Mouse (Mus musculus): ENCODE results near the gene Selenov. TPM values are rescaled to one million over a fixed set of nuclear protein-coding genes. Genes with fewer than 3 reads are reported as not detected.
A peak's percentile ranks its signal among the peaks of the same experiment; 100 is the strongest.

Selenov gene
- polyA plus RNA-seq, 1 experiment from 2014 or later, result 0.22 TPM

DNA sequence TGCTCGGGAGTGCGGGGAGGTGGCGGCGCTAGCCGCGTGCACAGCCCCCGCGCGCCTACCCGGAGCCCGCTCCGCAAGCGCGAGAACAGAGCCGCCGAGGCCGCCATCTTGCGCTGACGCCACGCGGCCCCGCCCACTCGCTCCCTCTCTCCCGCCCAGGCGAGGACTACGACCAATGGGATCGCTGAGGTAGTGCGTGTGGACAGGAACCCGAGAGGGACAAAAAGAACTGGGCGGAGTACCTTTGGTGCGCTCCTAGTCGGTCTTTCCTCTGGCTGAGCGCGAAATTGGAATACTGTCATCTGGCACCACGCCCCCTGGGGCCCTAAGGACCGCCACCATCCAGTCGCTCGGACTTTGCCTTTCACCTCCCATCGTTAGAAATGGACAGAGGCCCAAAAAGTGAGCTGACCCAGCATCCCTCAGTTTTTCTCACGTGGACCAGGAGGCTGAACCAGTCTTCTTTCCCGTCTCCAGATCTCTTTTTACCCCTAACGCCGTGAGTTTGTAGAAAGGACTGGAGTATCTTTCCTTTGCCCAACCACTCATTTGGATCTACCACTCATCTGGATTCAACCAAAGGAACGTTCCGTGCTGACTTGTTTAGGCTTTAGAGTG is 21.0 kb upstream of the Selenov start, which contains the start of gene Timm50:
TSS of gene Timm50 (minus strand) at position 147 of the 618 bp plus-strand sequence.
- H3K27me3 ChIP-seq (ENCODE audit: control insufficient read depth, insufficient read depth, low read length), result no peaks in the 10 kb centered on the region
- peak; percentile 31; the same call in 1 of the 2 replicates for TF ChIP-seq CTCF (IDR thresholded peaks at IDR 0.05; ENCODE audit: low read depth)
- TF ChIP-seq EP300 (optimal IDR thresholded peaks at IDR 0.05), result no peak
- H3K36me3 ChIP-seq (ENCODE audit: control insufficient read depth, insufficient read depth, low read length), result peaks cover 29% of the 10 kb centered on the region
- under 1% methylated on average over 41 of the region's 45 CpGs for WGBS
- peak within 1 kb of the TSS; percentile 97 for H3K4me2 ChIP-seq (replicated peaks; ENCODE audit: low read depth)
- ATAC-seq (ENCODE audit: low FRiP score, low TSS enrichment) (peak; percentile 97), DNase-seq (ENCODE audit: low spot score) (peak; percentile 97)
- H3K4me1 ChIP-seq (replicated peaks; ENCODE audit: control insufficient read depth, insufficient read depth), result no peaks in the 10 kb centered on the region
- no peaks in the 10 kb centered on the region for H3K9me3 ChIP-seq (ENCODE audit: control insufficient read depth, low read length)
- H3K27ac ChIP-seq (replicated peaks), result peak within 1 kb of the TSS; percentile 65
- peak within 1 kb of the TSS; percentile 90 for H3K4me3 ChIP-seq (ENCODE audit: low read depth, low read length)
- H3K9ac ChIP-seq (ENCODE audit: low read length), result peak within 1 kb of the TSS; percentile 87

DNA sequence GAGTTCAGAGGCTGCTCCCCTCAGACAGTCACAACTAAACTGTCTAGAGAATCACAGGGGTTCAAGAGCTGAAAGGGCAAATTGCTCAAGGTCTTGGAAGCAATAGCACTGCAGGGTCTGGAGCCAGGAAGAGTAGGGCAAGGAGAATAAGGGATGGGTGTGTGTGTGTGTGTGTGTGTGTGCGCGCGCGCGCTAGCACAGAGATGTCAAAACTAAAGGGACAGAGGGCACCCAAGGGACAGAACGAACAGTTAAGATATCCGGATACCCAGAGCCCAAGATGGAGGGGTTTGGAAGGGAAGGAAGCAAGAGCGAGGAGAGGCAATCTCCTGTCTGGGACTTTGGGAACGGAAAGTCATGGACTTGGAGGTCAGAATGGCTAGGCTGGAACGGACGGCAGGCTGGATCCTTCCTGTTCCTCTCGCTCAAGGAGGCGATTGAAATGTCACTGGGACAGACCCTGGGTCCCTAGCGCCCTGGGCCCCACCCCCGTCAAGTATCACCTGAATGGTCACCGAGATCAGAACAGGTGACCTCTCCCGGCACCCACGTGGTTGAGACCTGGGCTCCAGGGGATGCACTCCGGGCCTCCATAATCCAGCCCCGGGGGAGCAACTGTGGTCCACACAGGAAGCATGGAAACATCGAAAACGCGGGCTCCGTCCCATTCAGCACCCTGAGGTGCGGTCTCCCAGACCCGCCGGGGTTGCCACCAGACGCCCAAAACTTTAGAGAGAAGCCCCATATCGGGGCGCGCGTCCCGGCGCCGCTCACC is 20.4 kb upstream of the Selenov start:
- peak; percentile 69 for ATAC-seq (ENCODE audit: low FRiP score, low TSS enrichment)
- peak overlapping the region; percentile 97 for H3K4me2 ChIP-seq (replicated peaks; ENCODE audit: low read depth)
- 5% methylated on average over 34 of the region's 35 CpGs for WGBS
- H3K9me3 ChIP-seq (ENCODE audit: control insufficient read depth, low read length), result no peaks in the 10 kb centered on the region
- DNase-seq (ENCODE audit: low spot score), result no peak
- no peak for TF ChIP-seq EP300 (optimal IDR thresholded peaks at IDR 0.05)
- no peak for TF ChIP-seq CTCF (IDR thresholded peaks at IDR 0.05; ENCODE audit: low read depth)
- H3K4me1 ChIP-seq (replicated peaks; ENCODE audit: control insufficient read depth, insufficient read depth), result no peaks in the 10 kb centered on the region
- peaks cover 28% of the 10 kb centered on the region for H3K36me3 ChIP-seq (ENCODE audit: control insufficient read depth, insufficient read depth, low read length)
- H3K27ac ChIP-seq (replicated peaks), result peak overlapping the region; percentile 65
- H3K4me3 ChIP-seq (ENCODE audit: low read depth, low read length), result peak overlapping the region; percentile 90
- H3K27me3 ChIP-seq (ENCODE audit: control insufficient read depth, insufficient read depth, low read length), result no peaks in the 10 kb centered on the region
- peak overlapping the region; percentile 87 for H3K9ac ChIP-seq (ENCODE audit: low read length)

DNA sequence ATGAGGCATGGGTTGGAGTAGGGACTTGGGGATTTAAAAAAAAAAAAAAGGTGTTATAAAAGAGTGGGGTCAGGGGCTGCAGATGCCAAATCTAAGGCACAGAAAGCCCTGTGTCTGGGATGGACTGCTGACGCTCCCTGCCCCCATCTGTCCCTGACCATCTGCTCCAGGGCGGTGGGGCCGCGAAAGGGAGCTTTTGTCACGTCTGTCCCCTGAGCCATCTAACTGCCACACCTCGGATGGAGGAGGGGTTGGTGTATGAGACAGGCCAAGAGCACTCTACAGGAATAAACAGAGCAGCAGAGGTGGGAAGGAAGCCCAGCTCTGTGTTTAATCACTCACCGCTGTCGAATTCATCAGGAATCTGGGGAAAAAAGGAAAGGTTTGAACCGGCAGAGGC is 18.8 kb upstream of the Selenov start:
- 54% methylated on average over 9 of the region's 9 CpGs for WGBS
- no peak for TF ChIP-seq CTCF (IDR thresholded peaks at IDR 0.05; ENCODE audit: low read depth)
- ATAC-seq (ENCODE audit: low FRiP score, low TSS enrichment), result no peak

DNA sequence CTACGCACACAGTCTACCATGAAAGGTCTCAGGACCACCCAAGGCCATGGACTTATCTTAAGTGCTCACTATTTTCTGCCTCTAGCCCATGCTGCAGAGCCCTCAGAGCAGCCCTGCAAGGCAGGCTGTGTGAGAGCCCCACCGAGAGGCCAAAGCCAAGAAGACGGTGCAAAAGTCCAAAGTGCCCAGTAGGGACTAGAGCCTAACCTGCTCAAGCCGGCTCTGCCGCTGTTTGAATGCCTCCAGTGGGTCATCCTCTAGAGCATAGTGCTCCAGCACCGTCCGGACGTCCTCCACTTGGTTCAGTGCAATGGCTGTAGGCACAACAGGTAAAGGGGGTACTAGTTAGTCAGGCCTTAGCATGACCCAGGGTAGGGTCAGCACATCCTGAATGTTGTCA is 15.2 kb upstream of the Selenov start:
- Histone ChIP-seq H3K36me3 (ENCODE audit: control insufficient read depth, insufficient read depth, low read length) (peaks cover 27% of the 10 kb centered on the region), H3K27me3 (ENCODE audit: control insufficient read depth, insufficient read depth, low read length) (peaks cover 7% of the 10 kb centered on the region; the same call in 1 of the 2 replicates), H3K4me3 (ENCODE audit: low read depth, low read length) (no peak overlapping the region), H3K27ac (replicated peaks) (no peak overlapping the region), H3K9me3 (ENCODE audit: control insufficient read depth, low read length) (no peaks in the 10 kb centered on the region), H3K9ac (ENCODE audit: low read length) (no peak overlapping the region), H3K4me2 (replicated peaks; ENCODE audit: low read depth) (no peak overlapping the region), H3K4me1 (replicated peaks; ENCODE audit: control insufficient read depth, insufficient read depth) (no peaks in the 10 kb centered on the region)
- DNase-seq (ENCODE audit: low spot score) (no peak), ATAC-seq (ENCODE audit: low FRiP score, low TSS enrichment) (no peak)
- no peak for TF ChIP-seq CTCF (IDR thresholded peaks at IDR 0.05; ENCODE audit: low read depth)
- no peak for TF ChIP-seq EP300 (optimal IDR thresholded peaks at IDR 0.05)
- 94% methylated on average over 8 of the region's 8 CpGs for WGBS

More for the DNA sequence above, 18.8 kb upstream of the Selenov start:
- Histone ChIP-seq H3K9ac (ENCODE audit: low read length) (0 out of 2 replicates have a peak overlapping the region, but pooled peaks have one; percentile 13), H3K27me3 (ENCODE audit: control insufficient read depth, insufficient read depth, low read length) (no peaks in the 10 kb centered on the region), H3K4me3 (ENCODE audit: low read depth, low read length) (no peak overlapping the region), H3K4me1 (replicated peaks; ENCODE audit: control insufficient read depth, insufficient read depth) (no peaks in the 10 kb centered on the region), H3K27ac (replicated peaks) (no peak overlapping the region), H3K36me3 (ENCODE audit: control insufficient read depth, insufficient read depth, low read length) (peaks cover 27% of the 10 kb centered on the region), H3K4me2 (replicated peaks; ENCODE audit: low read depth) (no peak overlapping the region), H3K9me3 (ENCODE audit: control insufficient read depth, low read length) (no peaks in the 10 kb centered on the region)
- no peak for DNase-seq (ENCODE audit: low spot score)

DNA sequence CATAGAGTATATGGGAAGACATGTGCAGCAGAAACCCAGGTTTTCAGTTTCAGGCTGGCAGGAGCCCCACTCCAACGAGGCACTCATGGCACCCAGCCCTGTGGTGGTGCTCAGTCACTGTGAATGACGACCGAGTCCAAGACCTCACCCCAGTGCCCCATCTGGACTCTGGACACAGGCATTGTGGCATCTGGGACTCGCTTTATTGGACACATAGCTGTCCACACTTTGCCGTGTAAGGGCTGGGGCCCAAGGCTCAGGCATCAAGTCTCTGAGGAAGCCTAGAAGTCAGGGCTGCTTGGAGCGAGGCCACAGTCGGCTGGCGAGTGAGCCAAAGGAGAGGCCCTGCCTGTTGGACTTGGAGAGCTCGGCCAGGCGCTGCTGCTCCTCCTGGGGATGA is 14.7 kb upstream of the Selenov start:
- Histone ChIP-seq H3K27me3 (ENCODE audit: control insufficient read depth, insufficient read depth, low read length) (peaks cover 10% of the 10 kb centered on the region; the same call in 1 of the 2 replicates), H3K27ac (replicated peaks) (no peak overlapping the region), H3K4me1 (replicated peaks; ENCODE audit: control insufficient read depth, insufficient read depth) (no peaks in the 10 kb centered on the region), H3K9ac (ENCODE audit: low read length) (no peak overlapping the region), H3K36me3 (ENCODE audit: control insufficient read depth, insufficient read depth, low read length) (peaks cover 27% of the 10 kb centered on the region), H3K4me3 (ENCODE audit: low read depth, low read length) (no peak overlapping the region), H3K9me3 (ENCODE audit: control insufficient read depth, low read length) (no peaks in the 10 kb centered on the region), H3K4me2 (replicated peaks; ENCODE audit: low read depth) (no peak overlapping the region)
- DNase-seq (ENCODE audit: low spot score) (no peak), ATAC-seq (ENCODE audit: low FRiP score, low TSS enrichment) (no peak)
- 91% methylated on average over 10 of the region's 10 CpGs for WGBS
- TF ChIP-seq EP300 (optimal IDR thresholded peaks at IDR 0.05), result no peak
- no peak for TF ChIP-seq CTCF (IDR thresholded peaks at IDR 0.05; ENCODE audit: low read depth)

All from stomach, postnatal 0 days (tissue).